Mouse (Mus musculus) MEL (cell line): ENCODE results near the gene Ankrd33b. TPM values are rescaled to one million over a fixed set of nuclear protein-coding genes. Genes with fewer than 3 reads are reported as not detected.

Experiments
- DNase-seq: peaks from one replicate; pipeline ENCODE4 v3.0.0; 2011; ENCODE audit warnings: low read depth, low spot score
- H3K27ac ChIP-seq: 2 replicates; pipeline ENCODE4 v1.5.1; 2012; ENCODE audit warnings: low read depth, mild to moderate bottlenecking, control low read depth, low read length, moderate library complexity; ENCODE audit not compliant: control insufficient read depth
- H3K27me3 ChIP-seq, 2 experiments: fragments of 150-350 bp in 1 of 2; sonication (generic) in 1 of 2; 2 replicates each; pipeline ENCODE4 v1.6.1; 2012; ENCODE audit warnings: low read length in 2 of 2, mild to moderate bottlenecking in 2 of 2, improper control_type of control experiment in 1 of 2, moderate library complexity in 1 of 2; ENCODE audit not compliant: insufficient read depth in 2 of 2, control insufficient read depth in 1 of 2
- H3K36me3 ChIP-seq, 2 experiments: 2 replicates each; pipeline ENCODE4 v1.6.1; 2012 to 2014; ENCODE audit warnings: low read length in 2 of 2, improper control_type of control experiment in 1 of 2, inconsistent platforms in 1 of 2, mild to moderate bottlenecking in 1 of 2; ENCODE audit not compliant: insufficient read depth in 2 of 2, control insufficient read depth in 1 of 2
- H3K4me1 ChIP-seq, 2 experiments: fragments of 150-350 bp in 1 of 2; sonication (generic) in 1 of 2; 2 replicates each; pipeline ENCODE4 v1.6.1; 2012; ENCODE audit warnings: low read length in 2 of 2, improper control_type of control experiment in 1 of 2, mild to moderate bottlenecking in 1 of 2; ENCODE audit not compliant: insufficient read depth in 2 of 2, control insufficient read depth in 1 of 2
- H3K4me3 ChIP-seq, 2 experiments: fragments of 150-350 bp in 1 of 2; sonication (generic) in 1 of 2; 2 replicates each; pipeline ENCODE4 v1.5.1; 2012; ENCODE audit warnings: low read depth in 2 of 2, low read length in 2 of 2, mild to moderate bottlenecking in 2 of 2, moderate library complexity in 2 of 2, control low read depth in 1 of 2, improper control_type of control experiment in 1 of 2; ENCODE audit not compliant: control insufficient read depth in 1 of 2, insufficient read depth in 1 of 2
- H3K79me2 ChIP-seq: 2 replicates; pipeline ENCODE4 v1.6.1; 2012; ENCODE audit warnings: mild to moderate bottlenecking, low read length, moderate library complexity; ENCODE audit not compliant: control insufficient read depth, poor library complexity, insufficient read depth
- H3K9ac ChIP-seq: 2 replicates; pipeline ENCODE4 v1.6.1; 2012; ENCODE audit warnings: low read depth, mild to moderate bottlenecking, control low read depth, low read length, moderate library complexity; ENCODE audit not compliant: control insufficient read depth, poor library complexity, severe bottlenecking
- H3K9me3 ChIP-seq: fragments of 150-350 bp; sonication (generic); replicated peaks from 2 replicates; pipeline ENCODE4 v1.6.1; 2012; ENCODE audit warnings: mild to moderate bottlenecking, low read length, improper control_type of control experiment, moderate library complexity; ENCODE audit not compliant: insufficient read depth
- CHD2 ChIP-seq: IDR thresholded peaks from 2 replicates; pipeline ENCODE4 v1.6.1; 2011; ENCODE audit warnings: low read length, improper control_type of control experiment
- EP300 ChIP-seq, 2 experiments: IDR thresholded peaks; 2 replicates each; pipeline ENCODE4 v1.6.1; 2011; ENCODE audit warnings: improper control_type of control experiment in 2 of 2, low read length in 2 of 2, low read depth in 1 of 2, mild to moderate bottlenecking in 1 of 2
- GABPA ChIP-seq: IDR thresholded peaks from 2 replicates; pipeline ENCODE4 v1.6.1; 2012; ENCODE audit warnings: low read depth, mild to moderate bottlenecking, inconsistent platforms, low read length, improper control_type of control experiment, moderate library complexity
- GATA1 ChIP-seq: IDR thresholded peaks from 2 replicates; pipeline ENCODE4 v1.6.1; 2011; ENCODE audit warnings: low read depth, low read length, improper control_type of control experiment
- HCFC1 ChIP-seq: IDR thresholded peaks from 2 replicates; pipeline ENCODE4 v1.6.1; 2012; ENCODE audit warnings: low read depth, mild to moderate bottlenecking, inconsistent platforms, low read length, improper control_type of control experiment, moderate library complexity
- MAFK ChIP-seq: IDR thresholded peaks from 2 replicates; pipeline ENCODE4 v1.6.1; 2011; ENCODE audit warnings: low read depth, mild to moderate bottlenecking, low read length, improper control_type of control experiment, borderline replicate concordance
- MAZ ChIP-seq: IDR thresholded peaks from 2 replicates; pipeline ENCODE4 v1.6.1; 2012; ENCODE audit warnings: low read depth, mild to moderate bottlenecking, inconsistent platforms, low read length, improper control_type of control experiment
- MYC ChIP-seq: IDR thresholded peaks from 2 replicates; pipeline ENCODE4 v1.6.1; 2011; ENCODE audit warnings: low read depth, mild to moderate bottlenecking, low read length, improper control_type of control experiment, moderate library complexity
- POLR2AphosphoS2 ChIP-seq: IDR thresholded peaks from 2 replicates; pipeline ENCODE4 v1.6.1; 2011; ENCODE audit warnings: low read length, improper control_type of control experiment
- POLR2AphosphoS5 ChIP-seq: IDR thresholded peaks from 2 replicates; pipeline ENCODE4 v1.6.1; 2012; ENCODE audit warnings: low read depth, borderline replicate concordance, mild to moderate bottlenecking, inconsistent platforms, low read length, moderate library complexity, mixed read lengths
- TAL1 ChIP-seq: IDR thresholded peaks from 2 replicates; pipeline ENCODE4 v1.6.1; 2012; ENCODE audit warnings: mild to moderate bottlenecking, inconsistent platforms, low read length, moderate library complexity, mixed read lengths
- TCF12 ChIP-seq: IDR thresholded peaks from 2 replicates; pipeline ENCODE4 v1.6.1; 2014; ENCODE audit warnings: low read depth, mild to moderate bottlenecking, inconsistent platforms, low read length, improper control_type of control experiment, moderate library complexity
- UBTF ChIP-seq: IDR thresholded peaks from 2 replicates; pipeline ENCODE4 v1.6.1; 2012; ENCODE audit warnings: low read depth, mild to moderate bottlenecking, inconsistent platforms, low read length, improper control_type of control experiment, moderate library complexity, borderline replicate concordance; ENCODE audit not compliant: insufficient read depth
- USF2 ChIP-seq, 2 experiments: IDR thresholded peaks; 2 replicates each; pipeline ENCODE4 v1.6.1; 2011 to 2012; ENCODE audit warnings: improper control_type of control experiment in 2 of 2, low read length in 2 of 2, borderline replicate concordance in 1 of 2, inconsistent platforms in 1 of 2, low read depth in 1 of 2, mild to moderate bottlenecking in 1 of 2; ENCODE audit not compliant: insufficient read depth in 1 of 2
- ZKSCAN1 ChIP-seq: IDR thresholded peaks from 2 replicates; pipeline ENCODE4 v1.6.1; 2012; ENCODE audit warnings: low read depth, mild to moderate bottlenecking, inconsistent platforms, low read length, improper control_type of control experiment, moderate library complexity
- polyA plus RNA-seq, 2 experiments: library from polyadenylated mRNA; stranded (reverse) in 1 of 2; unstranded in 1 of 2; fragments of >175 nt in 1 of 2; fragments of >200 nt in 1 of 2; gene quantifications; 2 replicates each; pipeline versions ENCODE4 v1.2.1 to v1.2.4; 2012; ENCODE audit warnings: low replicate concordance in 2 of 2, low read depth in 1 of 2; ENCODE audit not compliant: insufficient read length in 2 of 2, insufficient read depth in 1 of 2, missing spikeins in 1 of 2
- total RNA-seq: library from RNA; depleted of rRNA; stranded (reverse); fragments of 300-350 nt; gene quantifications from 2 replicates; pipeline ENCODE4 v1.2.3, GENCODE M21; 2012

Gene Ankrd33b
- total and polyA plus RNA-seq, 3 experiments, result 11.1 to 16.1 TPM; not detected in 1

- TF ChIP-seq EP300 (IDR thresholded peaks at IDR 0.05; ENCODE audit: low read depth in 1 of 2, low read length in 2 of 2) (no peak), POLR2AphosphoS5 (no peak)
Measured at GRCm38 (mm10) chr15:31268148-31268547, 99.4 kb downstream of the Ankrd33b start (continued).

GRCm38 (mm10) chr15:31265845-31266244, 101.7 kb downstream of the Ankrd33b start:
- 0 out of 4 replicates have a peak, but pooled peaks cover 0 to 5% of the 10 kb centered on the region in 2 experiments for H3K4me1 ChIP-seq
- no peak for TF ChIP-seq TAL1
- TF ChIP-seq EP300 (IDR thresholded peaks at IDR 0.05; ENCODE audit: low read depth in 1 of 2, low read length in 2 of 2), result no peak
- TF ChIP-seq ZKSCAN1, result no peak
- TF ChIP-seq GATA1, result no peak
- no peak for TF ChIP-seq GABPA
- TF ChIP-seq MAZ, result no peak
- H3K9me3 ChIP-seq, result no peaks in the 10 kb centered on the region
- H3K27ac ChIP-seq, result no peak overlapping the region
- no peaks in the 10 kb centered on the region for H3K36me3 ChIP-seq
- H3K4me3 ChIP-seq, result no peak overlapping the region
- no peaks in the 10 kb centered on the region for H3K79me2 ChIP-seq
- DNase-seq, result no peak
- H3K27me3 ChIP-seq, result no peaks in the 10 kb centered on the region
- no peak overlapping the region for H3K9ac ChIP-seq

GRCm38 (mm10) chr15:31265404-31265803, 102.1 kb downstream of the Ankrd33b start:
- Histone ChIP-seq H3K4me1 (0 out of 4 replicates have a peak, but pooled peaks cover 0 to 5% of the 10 kb centered on the region in 2 experiments), H3K27ac (no peak overlapping the region), H3K79me2 (no peaks in the 10 kb centered on the region), H3K9me3 (no peaks in the 10 kb centered on the region), H3K4me3 (no peak overlapping the region), H3K9ac (no peak overlapping the region), H3K36me3 (no peaks in the 10 kb centered on the region), H3K27me3 (no peaks in the 10 kb centered on the region)
- no peak for TF ChIP-seq EP300 (IDR thresholded peaks at IDR 0.05; ENCODE audit: low read depth in 1 of 2, low read length in 2 of 2)
- TF ChIP-seq MYC, result no peak
- no peak for TF ChIP-seq POLR2AphosphoS2
- TF ChIP-seq GATA1, result no peak
- no peak for TF ChIP-seq HCFC1
- no peak for TF ChIP-seq CHD2
- no peak for TF ChIP-seq USF2 (IDR thresholded peaks at IDR 0.05; ENCODE audit: borderline replicate concordance in 1 of 2, insufficient read depth in 1 of 2, low read depth in 1 of 2, low read length in 2 of 2)
- no peak for TF ChIP-seq UBTF
- TF ChIP-seq MAFK, result no peak
- no peak for TF ChIP-seq TCF12
- DNase-seq, result no peak
